Mouse (Mus musculus) gastrocnemius, postnatal 36 days (tissue): ENCODE measurements at regions not wholly inside any gene's neighbourhood (a gene's known extent, or its start where the extent isn't known, plus 50 kb on each side); places are given as distances from the start of the nearest gene placed in this dataset.

ENCODE experiments used
- DNase-seq, 2 experiments: peaks; one replicate each; pipeline ENCODE4 v3.0.0; 2022
- intact Hi-C: fragments of 180-260 bp; cut with DNase I; formaldehyde crosslinking; loops from one replicate; pipeline ENCODE4 v1.15.1; 2025

GRCm38 (mm10) chr2:27590511-27590910 is 75.6 kb downstream of the Wdr5 start:
- intact Hi-C loops = no loop called here
- DNase-seq = no peak

- no peak for DNase-seq
- intact Hi-C loops = no loop called here
Observed at GRCm38 (mm10) chr2:27591668-27592067, 76.7 kb downstream of the Wdr5 start.

GRCm38 (mm10) chr2:27593338-27593737 is 78.4 kb downstream of the Wdr5 start:
- DNase-seq = peak; percentile 46 to 58
- intact Hi-C loops = no loop called here

GRCm38 (mm10) chr2:27595251-27595650 is 80.3 kb downstream of the Wdr5 start:
- intact Hi-C loops = no loop called here
- no peak for DNase-seq

GRCm38 (mm10) chr2:27596217-27596616 is 80.0 kb upstream of the Rxra start:
- intact Hi-C loops = no loop called here
- no peak for DNase-seq

- DNase-seq = peak; percentile 39 to 50
- intact Hi-C loops = no loop called here
Observed at GRCm38 (mm10) chr2:27596966-27597365, 79.3 kb upstream of the Rxra start.

- intact Hi-C loops = no loop called here
- no peak for DNase-seq
Observed at GRCm38 (mm10) chr2:27597901-27598300, 78.3 kb upstream of the Rxra start.

- intact Hi-C loops = no loop called here
- peak in 1 of 2 experiments; percentile 20 for DNase-seq
Observed at GRCm38 (mm10) chr2:27599061-27599768, 77.0 kb upstream of the Rxra start.

GRCm38 (mm10) chr2:27599769-27600167 is 76.5 kb upstream of the Rxra start:
- intact Hi-C loops = no loop called here
- no peak for DNase-seq

- intact Hi-C loops = no loop called here
- no peak for DNase-seq
Observed at GRCm38 (mm10) chr2:27603333-27603732, 72.9 kb upstream of the Rxra start.

- DNase-seq = peak; percentile 19 to 33
- intact Hi-C loops = no loop called here
Observed at GRCm38 (mm10) chr2:27604588-27604987, 71.7 kb upstream of the Rxra start.

GRCm38 (mm10) chr2:27606816-27607215 is 69.4 kb upstream of the Rxra start:
- no peak for DNase-seq
- intact Hi-C loops = no loop called here

- DNase-seq = no peak
- intact Hi-C loops = no loop called here
Observed at GRCm38 (mm10) chr2:27621741-27622140, 54.5 kb upstream of the Rxra start.

- intact Hi-C loops = no loop called here
- no peak for DNase-seq
Observed at GRCm38 (mm10) chr2:27624656-27625366, 51.4 kb upstream of the Rxra start.
